Mouse (Mus musculus) adrenal gland, postnatal 4 days (tissue): ENCODE data around the gene Zfp764. TPM values are rescaled to one million over a fixed set of nuclear protein-coding genes. Genes with fewer than 3 reads are reported as not detected.
"Not testable (repeated sequence)": the region's sequence is repeated elsewhere in the genome, so short reads cannot be mapped to it uniquely, and the experiment has no call there.

Experiments used
- DNase-seq, 2 experiments: peaks; one replicate each; pipeline ENCODE4 v3.0.0; 2021 to 2022; ENCODE audit warnings: low spot score in 2 of 2, mixed read lengths in 2 of 2
- long read RNA-seq, 2 experiments: library from polyadenylated mRNA; stranded (forward); transcript quantifications; one replicate each; pipeline ENCODE4 v2.0.0; 2021
- total RNA-seq, 2 experiments: library from RNA; stranded (reverse); gene quantifications; 2 replicates each; pipeline ENCODE4 v1.2.3; 2021

The Zfp764 gene
- 1 to 10 TPM; 7.8 to 8.0 TPM for total RNA-seq
- long read RNA-seq, experiment 1, partial matches to known transcripts = 1 of 5 reads
- long read RNA-seq, experiment 1, other reads (novel, unspliced or antisense) = 0 of 5 reads
- long read RNA-seq, experiment 2, transcript Zfp764-201 (3 exons, 2,508 nt) = major isoform, 5 of 9 reads
- long read RNA-seq, experiment 2, partial matches to known transcripts = 3 of 9 reads
- long read RNA-seq, experiment 2, other reads (novel, unspliced or antisense) = 1 of 9 reads

DNA sequence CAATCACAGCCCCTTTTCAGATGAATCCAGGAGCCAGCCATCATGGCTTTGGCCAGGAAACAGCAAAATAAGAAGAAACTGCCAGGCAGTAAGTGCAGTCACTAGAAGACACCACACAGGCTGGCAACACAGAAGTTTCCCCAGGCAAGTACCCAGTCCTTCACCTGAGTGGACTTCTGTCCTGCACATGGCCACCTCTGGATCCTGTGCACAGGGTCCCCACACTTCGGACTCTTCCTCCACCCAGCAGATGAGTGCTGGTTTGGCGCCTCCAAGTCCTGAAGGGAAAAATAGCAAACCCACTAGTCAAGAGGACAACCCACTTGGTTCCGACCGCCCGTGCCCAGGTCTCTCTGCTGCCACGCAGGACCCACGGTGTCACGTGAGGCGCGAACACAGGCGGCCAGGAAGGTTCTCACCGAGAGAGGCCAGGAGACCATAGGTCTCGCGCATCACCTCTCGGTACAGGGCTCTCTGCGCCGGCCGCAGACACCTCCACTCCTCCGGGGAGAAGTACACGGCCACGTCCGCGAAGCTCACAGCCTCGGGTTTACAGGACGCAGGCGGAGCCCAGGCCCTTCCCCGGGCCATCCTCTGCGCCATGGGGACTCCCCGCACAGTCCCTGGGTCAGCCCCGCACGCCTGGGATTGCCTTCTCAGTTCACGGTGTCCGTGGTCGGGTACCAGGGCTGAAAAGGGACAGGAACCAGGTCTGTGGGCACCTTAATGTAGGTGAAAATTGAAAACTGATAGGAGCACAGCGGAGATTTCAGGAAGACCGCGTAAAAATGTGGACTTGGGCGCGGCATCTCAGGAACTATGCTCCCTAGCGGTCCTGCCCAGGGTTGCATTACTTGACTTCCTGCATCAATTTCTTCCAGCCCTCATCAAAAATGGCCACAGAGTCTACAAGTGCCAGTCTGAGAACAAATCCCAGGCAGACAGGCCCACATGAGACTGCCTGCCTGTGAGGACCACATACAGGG is at the start of gene Zfp764:
Gene Zfp764, minus strand, starts transcription at position 821 of the 986 bp plus-strand sequence.
- DNase-seq = peak; percentile 59 to 79

DNA sequence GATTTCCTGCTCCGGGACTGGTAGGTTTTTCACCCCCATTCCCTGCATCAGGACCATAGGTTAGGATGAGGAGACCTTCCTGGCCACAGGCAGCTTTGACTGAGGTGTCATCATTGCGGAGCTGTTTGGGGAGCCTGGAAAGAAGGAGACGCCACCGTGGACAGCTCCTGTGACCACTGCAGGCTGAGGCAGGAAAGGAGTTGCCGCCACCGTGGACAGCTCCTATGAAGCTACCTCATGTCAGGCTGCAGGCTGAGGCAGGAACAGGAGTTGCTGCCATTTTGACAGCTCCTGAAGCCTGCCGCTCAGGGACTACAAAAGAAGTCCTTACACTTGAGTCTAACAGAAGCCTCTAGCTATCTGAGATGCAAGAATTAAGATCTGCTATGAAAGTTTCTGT is 48.3 kb upstream of the Zfp764 start:
- DNase-seq = no peak

- no peak for DNase-seq
These were observed 46.4 kb upstream of the Zfp764 start for GRCm38 (mm10) chr7:127453056-127453455.

DNA sequence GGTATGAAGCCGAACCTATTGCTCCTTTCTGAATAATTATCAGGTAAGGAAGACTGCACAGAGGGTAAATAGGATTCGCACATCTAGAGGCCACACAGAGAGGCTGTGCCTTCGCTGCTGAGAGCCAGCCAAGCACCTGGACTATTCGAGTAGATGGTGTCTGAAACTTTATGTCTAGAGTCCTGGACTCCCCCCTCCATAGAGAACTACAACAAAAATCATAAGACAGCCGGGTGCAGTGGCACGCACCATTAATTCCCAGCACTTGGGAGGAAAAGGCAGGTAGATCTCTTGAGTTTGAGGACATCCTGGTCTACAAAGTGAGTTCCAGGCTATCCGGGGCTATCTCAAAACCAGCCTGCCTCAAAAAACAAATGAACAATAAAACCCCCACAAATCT is 43.3 kb upstream of the Zfp764 start:
- no peak for DNase-seq

DNA sequence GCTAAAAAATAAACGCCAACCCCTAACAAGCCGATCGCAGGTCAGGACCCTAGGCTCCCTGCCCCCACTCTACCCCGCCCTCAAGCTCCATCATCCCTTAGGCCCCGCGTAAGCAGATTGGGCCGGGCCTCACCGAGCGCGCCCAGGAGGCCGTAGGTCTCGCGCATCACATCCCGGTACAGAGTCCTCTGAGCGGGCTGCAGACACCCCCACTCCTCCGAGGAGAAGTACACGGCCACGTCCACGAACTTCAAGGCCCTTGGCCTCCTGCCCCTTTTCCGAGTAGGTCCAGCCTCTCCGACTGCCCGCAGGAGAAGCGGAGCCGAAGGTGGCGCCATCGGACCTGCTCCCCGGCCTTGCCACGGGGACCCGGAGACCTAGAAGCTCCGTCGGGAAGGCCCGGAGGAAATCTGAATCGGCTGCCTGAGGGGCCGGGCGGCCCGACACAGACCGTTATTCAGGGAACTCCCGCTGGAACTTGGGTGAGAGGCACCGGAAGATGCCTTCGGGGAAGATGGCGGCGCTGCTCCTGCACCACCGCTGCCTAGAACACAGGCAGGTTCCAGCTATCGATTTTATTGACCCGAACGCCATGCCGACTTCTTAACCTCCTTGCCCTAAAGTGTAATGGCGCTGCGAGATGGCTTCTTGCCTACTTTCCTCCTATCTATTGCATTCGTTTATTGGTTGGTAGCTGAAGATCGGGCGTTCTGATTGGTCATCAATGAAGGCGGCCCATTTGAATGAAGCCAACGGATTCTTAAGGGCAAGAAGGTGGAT is 42.1 kb upstream of the Zfp764 start, which contains the start of gene Zfp689:
Gene Zfp689, minus strand, starts transcription at position 638 of the 780 bp plus-strand sequence.
- DNase-seq = peak; percentile 70 to 74

GRCm38 (mm10) chr7:127443976-127444375 is 37.4 kb upstream of the Zfp764 start:
- DNase-seq = no peak

DNA sequence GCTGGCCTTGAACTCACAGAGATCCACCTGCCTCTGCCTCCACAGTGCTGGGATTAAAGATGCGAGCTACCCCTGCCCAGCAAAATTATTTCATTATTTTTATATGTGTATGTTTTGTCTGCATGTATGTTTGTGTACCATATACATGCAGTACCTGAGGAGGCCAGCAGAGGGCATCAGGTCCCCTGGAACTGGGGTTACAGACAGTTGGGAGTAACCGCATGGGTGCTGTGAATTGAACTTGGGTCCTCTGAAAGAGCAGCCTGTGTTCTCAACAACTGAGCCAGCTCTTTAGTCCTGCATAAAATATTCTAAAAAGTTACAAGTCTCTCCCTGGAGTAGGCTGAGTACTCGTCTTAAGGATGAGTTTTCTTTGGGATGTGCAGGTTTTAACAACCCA is 31.1 kb upstream of the Zfp764 start:
- DNase-seq = no peak

GRCm38 (mm10) chr7:127435206-127435605 is 28.6 kb upstream of the Zfp764 start:
- DNase-seq = no peak

- no peak for DNase-seq
These were observed 19.7 kb upstream of the Zfp764 start for GRCm38 (mm10) chr7:127426354-127426753.

DNA sequence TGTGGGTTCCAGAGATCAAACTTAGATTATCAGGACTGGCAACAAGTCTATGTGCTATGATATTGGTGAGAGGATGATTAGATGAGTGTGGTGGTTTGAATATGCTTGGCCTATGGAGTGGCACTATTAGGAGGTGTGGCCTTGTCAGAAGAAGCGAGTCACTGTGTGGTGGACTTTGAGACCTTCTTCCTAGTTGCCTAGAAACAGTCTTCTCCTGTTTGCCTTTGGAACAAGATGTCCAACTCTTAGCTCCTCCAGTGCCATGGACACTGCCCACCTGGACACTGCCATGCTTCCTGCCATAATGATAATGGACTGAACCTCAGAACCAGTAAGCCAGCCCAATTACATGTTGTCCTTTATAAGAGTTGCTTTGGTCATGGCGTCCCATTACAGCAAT is 19.3 kb upstream of the Zfp764 start:
- no peak for DNase-seq

DNA sequence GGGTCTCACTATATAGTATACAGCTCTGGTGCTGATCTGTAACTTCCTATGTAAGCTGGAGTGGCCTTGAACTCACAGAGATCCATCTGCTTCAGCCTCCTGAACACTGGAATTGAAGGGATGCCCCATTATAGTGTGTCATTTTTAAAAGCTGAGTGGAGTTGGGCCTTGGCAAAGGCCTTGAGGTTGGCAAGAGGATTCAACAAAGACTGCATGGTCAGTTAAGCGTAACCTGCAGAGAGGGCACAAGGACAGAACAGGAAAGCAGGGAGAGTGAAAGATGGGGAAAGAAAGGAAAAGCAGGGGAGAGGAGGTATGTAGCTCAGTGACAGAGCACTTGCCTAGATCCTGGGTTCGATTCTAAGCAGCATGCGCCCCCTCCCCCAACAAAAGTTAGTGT is 18.7 kb upstream of the Zfp764 start:
- DNase-seq = no peak

GRCm38 (mm10) chr7:127422247-127422646 is 15.6 kb upstream of the Zfp764 start:
- no peak for DNase-seq

DNA sequence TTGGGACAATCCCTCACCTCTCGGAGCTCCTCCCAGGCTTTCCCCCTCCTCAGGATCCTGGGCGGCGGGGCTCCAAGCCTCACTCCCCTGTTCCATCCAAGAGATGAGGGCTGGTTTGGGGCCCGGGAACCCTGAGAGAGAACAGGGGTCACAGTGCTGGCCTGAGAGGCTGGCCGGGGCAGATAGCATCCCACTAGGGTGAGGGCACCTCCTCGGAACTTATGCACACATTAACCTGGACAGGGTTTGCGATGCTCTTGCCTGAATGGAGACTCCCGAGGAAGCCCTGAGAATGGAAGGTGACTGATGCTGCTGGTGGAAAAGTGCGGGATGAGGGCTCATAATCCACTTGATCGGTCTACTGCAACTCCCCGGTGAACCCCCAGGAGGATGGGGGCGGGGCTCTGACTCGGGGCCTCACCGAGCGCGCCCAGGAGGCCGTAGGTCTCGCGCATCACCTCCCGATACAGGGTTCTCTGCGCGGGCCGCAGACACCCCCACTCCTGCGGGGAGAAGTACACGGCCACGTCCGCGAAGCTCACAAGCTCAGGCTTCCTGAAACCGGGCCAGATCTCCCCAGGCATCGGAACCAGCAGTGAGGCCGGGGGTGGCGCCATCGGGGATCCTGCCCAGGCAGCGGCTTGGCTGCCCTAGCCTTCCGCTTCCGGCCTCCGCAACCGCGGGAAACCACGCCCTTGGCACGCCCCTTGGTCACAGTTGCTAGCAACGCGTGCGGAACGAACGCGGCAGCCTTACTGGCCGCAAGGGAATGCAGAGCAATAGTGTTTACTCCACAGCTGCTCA is 15.0 kb upstream of the Zfp764 start, which contains the start of gene Zfp688:
Gene Zfp688, minus strand, starts transcription at position 681 of the 804 bp plus-strand sequence.
- peak; percentile 88 to 92 for DNase-seq

GRCm38 (mm10) chr7:127411418-127411817 is 4.8 kb upstream of the Zfp764 start:
- DNase-seq = no peak

GRCm38 (mm10) chr7:127404101-127404500 is 2.5 kb downstream of the Zfp764 start:
- not testable (repeated sequence) for DNase-seq

DNA sequence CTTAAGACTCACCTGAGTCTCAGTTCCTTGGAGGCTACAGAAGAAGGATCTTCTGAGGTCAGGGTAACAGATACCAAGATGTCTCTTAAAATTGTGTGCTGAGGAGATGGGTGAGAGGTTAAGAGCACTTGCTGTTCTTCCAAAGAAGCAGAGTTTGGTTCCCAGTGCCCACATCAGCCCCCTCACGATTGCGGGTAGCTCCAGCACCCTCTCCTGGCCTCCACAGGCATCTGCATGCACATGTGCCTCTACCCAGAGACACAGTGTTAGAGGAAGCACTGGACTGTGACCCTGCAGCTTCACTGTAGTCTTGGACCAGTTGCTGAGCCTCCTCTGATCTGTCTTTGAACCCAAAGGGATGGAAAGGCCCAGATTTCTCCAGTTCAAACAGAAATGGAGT is 3.6 kb downstream of the Zfp764 start:
- no peak for DNase-seq

DNA sequence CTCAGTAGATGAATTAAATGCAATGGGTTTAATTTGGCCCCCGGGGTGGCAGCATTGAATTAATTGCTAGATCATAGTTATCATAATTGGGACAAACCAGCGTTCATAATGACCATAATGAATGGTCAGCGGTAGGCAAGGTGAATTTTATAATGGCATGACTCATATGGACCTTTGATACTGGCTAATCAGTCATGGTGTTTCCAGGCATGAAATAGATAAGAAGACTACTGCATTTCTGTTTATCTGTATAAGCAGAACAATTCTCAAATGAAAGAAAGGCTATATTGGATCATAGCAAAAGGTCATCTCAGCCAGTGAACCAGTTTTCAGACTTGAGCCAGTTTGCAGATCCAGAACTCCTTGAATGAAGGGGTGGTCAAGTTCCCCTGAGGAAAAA is 6.3 kb downstream of the Zfp764 start:
- no peak for DNase-seq

- DNase-seq = no peak
These were observed 12.7 kb downstream of the Zfp764 start for GRCm38 (mm10) chr7:127393944-127394333.

DNA sequence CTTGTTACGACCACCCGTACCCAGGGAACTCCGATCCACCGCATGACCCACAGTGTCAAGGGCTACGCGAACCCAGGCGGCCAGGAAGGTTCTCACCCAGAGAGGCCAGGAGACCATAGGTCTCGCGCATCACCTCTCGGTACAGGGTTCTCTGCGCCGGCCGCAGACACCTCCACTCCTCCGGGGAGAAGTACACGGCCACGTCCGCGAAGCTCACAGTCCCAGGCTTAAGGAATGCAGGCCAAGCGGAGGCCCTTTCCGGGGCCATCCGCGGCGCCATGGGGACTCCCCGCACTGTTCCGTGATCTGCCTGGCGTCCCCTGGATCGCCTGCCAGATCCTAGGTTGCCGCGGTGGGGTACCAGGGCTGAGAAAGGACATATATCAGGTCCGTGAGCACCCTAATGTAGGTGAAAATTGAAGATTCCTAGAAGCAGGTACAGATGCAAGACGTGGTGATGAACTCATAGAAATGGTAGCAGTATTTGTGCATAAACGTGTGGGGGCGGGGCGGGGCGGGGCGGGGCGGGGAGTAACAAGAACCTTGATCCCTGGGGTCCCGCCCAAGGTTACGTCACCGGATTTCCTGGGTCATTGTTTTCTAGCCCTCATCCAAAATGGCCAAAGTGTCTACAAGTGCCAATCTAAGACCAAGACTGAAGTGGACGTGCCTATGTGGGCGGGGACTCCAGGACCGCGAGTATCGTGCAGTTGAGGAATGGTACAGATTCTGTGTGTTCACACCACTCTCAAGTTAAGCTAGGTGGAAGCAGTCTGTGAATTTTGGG is 13.3 kb downstream of the Zfp764 start, which contains the start of gene E430018J23Rik:
Gene E430018J23Rik, minus strand, starts transcription at position 473 of the 787 bp plus-strand sequence.
- peak; percentile 76 to 91 for DNase-seq
